30 mouse cellular contexts compared by ENCODE assay signal in genomic region chr9:122667646-122667981, GRCm38 (mm10).
DNase-seq lines count a peak whose midpoint lies in the region; ATAC-seq and TF ChIP-seq lines count a peak whose summit lies in the region.
"Had no signal": no experiment of that assay in that cellular context is flagged by ENCODE, and none has a peak within 500 bp of the region (broad histone marks: within the 10 kb centered on the region; RNA-seq: fewer than 3 reads in every experiment).

No protein-coding gene starts in this region.

- no peaks in the 10 kb centered on the region for H3K27me3 ChIP-seq in hindbrain, embryonic 11.5 days (ENCODE audit: control insufficient read depth, insufficient read depth, low read length)
- no peaks in the 10 kb centered on the region for H3K27me3 ChIP-seq in hindbrain, postnatal 0 days (ENCODE audit: insufficient read depth, low read length)
- H3K27me3 ChIP-seq in midbrain, embryonic 12.5 days, result peaks cover 32% of the 10 kb centered on the region
- no peaks in the 10 kb centered on the region for H3K27me3 ChIP-seq in midbrain, embryonic 11.5 days (ENCODE audit: control insufficient read depth, insufficient read depth, low read length)
- peaks cover 5% of the 10 kb centered on the region; the same call in 1 of the 2 replicates for H3K27me3 ChIP-seq in midbrain, embryonic 13.5 days
- H3K27me3 ChIP-seq: embryonic facial prominence, embryonic 12.5 days; heart, embryonic 12.5 days; kidney, embryonic 15.5 days; limb, embryonic 15.5 days; liver, embryonic 13.5 days had no signal

- no peaks in the 10 kb centered on the region for H3K36me3 ChIP-seq in hindbrain, embryonic 11.5 days (ENCODE audit: control insufficient read depth, insufficient read depth, low read length)
- H3K36me3 ChIP-seq in hindbrain, postnatal 0 days (ENCODE audit: insufficient read depth, low read length), result no peaks in the 10 kb centered on the region
- no peaks in the 10 kb centered on the region for H3K36me3 ChIP-seq in midbrain, embryonic 12.5 days
- H3K36me3 ChIP-seq in midbrain, embryonic 11.5 days (ENCODE audit: control insufficient read depth, insufficient read depth, low read length), result no peaks in the 10 kb centered on the region
- H3K36me3 ChIP-seq in midbrain, embryonic 13.5 days, result no peaks in the 10 kb centered on the region
- H3K36me3 ChIP-seq: embryonic facial prominence, embryonic 12.5 days; heart, embryonic 12.5 days; kidney, embryonic 15.5 days; limb, embryonic 10.5 days; limb, embryonic 15.5 days; liver, embryonic 13.5 days had no signal

- H3K4me2 ChIP-seq in hindbrain, embryonic 11.5 days (replicated peaks; ENCODE audit: low read depth, low read length), result no peak overlapping the region
- no peak overlapping the region for H3K4me2 ChIP-seq in hindbrain, postnatal 0 days (ENCODE audit: low read depth, low read length)
- no peak overlapping the region for H3K4me2 ChIP-seq in midbrain, embryonic 12.5 days (replicated peaks)
- no peak overlapping the region for H3K4me2 ChIP-seq in midbrain, embryonic 11.5 days
- no peak overlapping the region; the same call in 1 of the 2 replicates for H3K4me2 ChIP-seq in midbrain, embryonic 13.5 days (replicated peaks)
- H3K4me2 ChIP-seq: embryonic facial prominence, embryonic 12.5 days; heart, embryonic 12.5 days; kidney, embryonic 15.5 days; limb, embryonic 15.5 days; liver, embryonic 13.5 days had no signal

- 58% methylated on average over 3 of the region's 3 CpGs for WGBS in hindbrain, embryonic 11.5 days
- WGBS in hindbrain, postnatal 0 days, result 50% methylated on average over 3 of the region's 3 CpGs
- 48% methylated on average over 3 of the region's 3 CpGs for WGBS in midbrain, embryonic 12.5 days
- WGBS in midbrain, embryonic 11.5 days, result 54% methylated on average over 3 of the region's 3 CpGs
- 50% methylated on average over 3 of the region's 3 CpGs for WGBS in midbrain, embryonic 13.5 days

- H3K9me3 ChIP-seq in hindbrain, embryonic 11.5 days (ENCODE audit: control insufficient read depth, low read length), result no peaks in the 10 kb centered on the region
- H3K9me3 ChIP-seq in hindbrain, postnatal 0 days (ENCODE audit: low read length), result no peaks in the 10 kb centered on the region
- H3K9me3 ChIP-seq in midbrain, embryonic 12.5 days, result no peaks in the 10 kb centered on the region
- no peaks in the 10 kb centered on the region for H3K9me3 ChIP-seq in midbrain, embryonic 11.5 days (ENCODE audit: control insufficient read depth, low read length)
- no peaks in the 10 kb centered on the region for H3K9me3 ChIP-seq in midbrain, embryonic 13.5 days
- H3K9me3 ChIP-seq: embryonic facial prominence, embryonic 12.5 days; heart, embryonic 12.5 days; kidney, embryonic 15.5 days; limb, embryonic 10.5 days; limb, embryonic 15.5 days; liver, embryonic 13.5 days; megakaryocyte, embryonic 14.5 days had no signal

- no peak; the same call in none of the 2 replicates for ATAC-seq in hindbrain, embryonic 11.5 days (ENCODE audit: low FRiP score)
- ATAC-seq in hindbrain, postnatal 0 days, result no peak
- ATAC-seq in midbrain, embryonic 12.5 days (ENCODE audit: low FRiP score, low read depth), result no peak
- no peak; the same call in none of the 2 replicates for ATAC-seq in midbrain, embryonic 11.5 days (ENCODE audit: low FRiP score)
- ATAC-seq in midbrain, embryonic 13.5 days, result no peak; the same call in none of the 2 replicates
- ATAC-seq: CD4-positive, CD25-positive, alpha-beta regulatory T cell, adult 4 months; forebrain, embryonic 16.5 days; lung, postnatal 0 days had no signal

- DNase-seq in hindbrain, embryonic 11.5 days (ENCODE audit: low spot score), result no peak
- no peak for DNase-seq in hindbrain, postnatal 0 days (ENCODE audit: low spot score)
- no peak for DNase-seq in midbrain, embryonic 11.5 days (ENCODE audit: low spot score, missing footprints)
- DNase-seq in kidney, postnatal 10 days, result no peak
- DNase-seq in urinary bladder, postnatal 10 days (ENCODE audit: low spot score), result no peak
- DNase-seq: adrenal gland, postnatal 14 days; cerebellum, adult 11 months; cerebellum, adult 9-11 months; gastrocnemius, adult 2 months; gastrocnemius, postnatal 36 days; heart, adult 18-20 months; heart, postnatal 4 days; kidney, adult 18-20 months; kidney, postnatal 4 days; liver, embryonic 13.5 days; lung, adult 18-20 months; lung, postnatal 4 days; thymus, adult 2 months; thymus, postnatal 36 days had no signal

- no peaks in the 10 kb centered on the region for H3K4me1 ChIP-seq in hindbrain, embryonic 11.5 days (replicated peaks; ENCODE audit: control insufficient read depth, insufficient read depth, low read length)
- no peaks in the 10 kb centered on the region for H3K4me1 ChIP-seq in hindbrain, postnatal 0 days (ENCODE audit: insufficient read depth, low read length)
- peaks cover 8% of the 10 kb centered on the region for H3K4me1 ChIP-seq in midbrain, embryonic 12.5 days
- H3K4me1 ChIP-seq in midbrain, embryonic 11.5 days (ENCODE audit: control insufficient read depth, insufficient read depth, low read length), result peaks cover 10% of the 10 kb centered on the region
- peaks cover 13% of the 10 kb centered on the region for H3K4me1 ChIP-seq in midbrain, embryonic 13.5 days (replicated peaks)
- H3K4me1 ChIP-seq: embryonic facial prominence, embryonic 12.5 days; limb, embryonic 15.5 days; liver, embryonic 13.5 days; megakaryocyte, embryonic 14.5 days had no signal

- no peak overlapping the region for H3K9ac ChIP-seq in hindbrain, embryonic 11.5 days (ENCODE audit: low read depth, low read length)
- no peak overlapping the region for H3K9ac ChIP-seq in hindbrain, postnatal 0 days (replicated peaks; ENCODE audit: low read length)
- H3K9ac ChIP-seq in midbrain, embryonic 12.5 days (replicated peaks), result no peak overlapping the region
- no peak overlapping the region for H3K9ac ChIP-seq in midbrain, embryonic 11.5 days (ENCODE audit: low read length)
- H3K9ac ChIP-seq in midbrain, embryonic 13.5 days (replicated peaks), result no peak overlapping the region
- H3K9ac ChIP-seq: embryonic facial prominence, embryonic 12.5 days; heart, embryonic 12.5 days; kidney, embryonic 15.5 days; limb, embryonic 15.5 days; liver, embryonic 13.5 days had no signal

- no peak overlapping the region for H3K4me3 ChIP-seq in hindbrain, embryonic 11.5 days (ENCODE audit: low read depth, low read length)
- no peak overlapping the region for H3K4me3 ChIP-seq in hindbrain, postnatal 0 days (ENCODE audit: low read length)
- no peak overlapping the region for H3K4me3 ChIP-seq in midbrain, embryonic 12.5 days
- no peak overlapping the region for H3K4me3 ChIP-seq in midbrain, embryonic 11.5 days (ENCODE audit: low read depth, low read length)
- no peak overlapping the region for H3K4me3 ChIP-seq in midbrain, embryonic 13.5 days (replicated peaks)
- H3K4me3 ChIP-seq: embryonic facial prominence, embryonic 12.5 days; gastrocnemius, adult 2 months; heart, embryonic 12.5 days; kidney, embryonic 15.5 days; limb, embryonic 10.5 days; limb, embryonic 15.5 days; liver, embryonic 13.5 days; megakaryocyte, embryonic 14.5 days had no signal

- 0 out of 2 replicates have a peak overlapping the region, but pooled peaks have one; percentile 17 for H3K27ac ChIP-seq in hindbrain, embryonic 11.5 days (ENCODE audit: low read depth, low read length)
- H3K27ac ChIP-seq in hindbrain, postnatal 0 days, result no peak overlapping the region
- peak overlapping the region; percentile 67 for H3K27ac ChIP-seq in midbrain, embryonic 12.5 days (replicated peaks)
- H3K27ac ChIP-seq in midbrain, embryonic 11.5 days (ENCODE audit: low read depth, low read length), result no peak overlapping the region
- H3K27ac ChIP-seq in midbrain, embryonic 13.5 days, result peak overlapping the region; percentile 72
- H3K27ac ChIP-seq: embryonic facial prominence, embryonic 12.5 days; gastrocnemius, adult 2 months; kidney, embryonic 15.5 days; limb, embryonic 10.5 days; limb, embryonic 15.5 days; liver, embryonic 13.5 days had no signal

- TF ChIP-seq CTCF in hindbrain, postnatal 0 days (IDR thresholded peaks at IDR 0.05; ENCODE audit: low read depth), result no peak

Comparison
In these comparisons a context has a peak if more than half of its experiments do, and no peak if none do; other contexts are left out.
1. H3K27ac ChIP-seq: peak in hindbrain, embryonic 11.5 days (single experiment), midbrain, embryonic 12.5 days (single experiment) and midbrain, embryonic 13.5 days (single experiment); none in hindbrain, postnatal 0 days (single experiment) and midbrain, embryonic 11.5 days (single experiment).